Mouse (Mus musculus): ENCODE measurements around the gene Whrn.

GRCm38 (mm10) chr4:63402558-63402957, 93.2 kb downstream of the Whrn start:
- TF ChIP-seq CTCF (IDR thresholded peaks at IDR 0.05) (no peak), EP300 (IDR thresholded peaks at IDR 0.05; ENCODE audit: insufficient read depth, low read depth, low read length) (no peak)

Data from heart, adult 2 months (tissue).